Mouse (Mus musculus) embryonic stem cell, embryonic (primary cell): ENCODE measurements around the gene Mgll.

Experiments
- CTCF ChIA-PET, 4 experiments: fragments of 300-600 bp in 2 of 4; fragments of 350-600 bp in 2 of 4; sonication (Branson Sonifier 250); formaldehyde crosslinking; loops; one replicate each; lab custom pipeline; 2022; ENCODE audit warnings: inconsistent platforms in 2 of 4; lab: Charles Lee
- POLR2A ChIA-PET, 4 experiments: fragments of 300-600 bp in 2 of 4; fragments of 350-600 bp in 2 of 4; sonication (Branson Sonifier 250); formaldehyde crosslinking; loops; one replicate each; lab custom pipeline; 2022; ENCODE audit warnings: antibody characterized with exemption in 4 of 4, inconsistent platforms in 1 of 4; lab: Charles Lee

The Mgll gene

GRCm38 (mm10) chr6:88778047-88778688 lies 54.0 kb downstream of the Mgll start:
- CTCF ChIA-PET = no interaction called here
- POLR2A ChIA-PET = no interaction called here

DNA sequence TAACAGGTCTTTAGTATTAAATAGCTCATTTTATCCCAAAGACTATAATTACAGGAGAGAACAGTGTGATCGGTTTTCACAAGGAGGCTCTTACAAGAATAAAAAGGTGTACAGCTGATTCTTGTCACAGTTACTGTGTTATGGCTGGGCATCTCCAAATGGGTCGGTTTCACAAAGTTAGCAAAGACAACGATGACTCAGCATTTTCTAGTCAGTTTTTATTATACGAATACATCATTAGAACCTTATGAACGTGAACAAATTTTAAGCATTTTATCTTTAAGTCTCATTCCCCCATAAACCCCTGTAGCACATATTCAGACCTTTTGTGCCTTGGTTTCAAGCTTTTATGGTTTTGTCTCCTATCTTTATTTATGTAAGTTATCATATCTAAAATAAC lies 55.5 kb downstream of the Mgll start:
- POLR2A ChIA-PET = interaction anchor here in 1 of 4 experiments (1.3 kb wide), 1 partner anchor 60 kb away, joined by 3 read pairs; no protein-coding TSS in a partner anchor

GRCm38 (mm10) chr6:88781919-88782318 lies 57.7 kb downstream of the Mgll start:
- CTCF ChIA-PET = interaction anchor here in 1 of 4 experiments (1.3 to 1.5 kb wide), 3 partner anchors 30 to 658 kb away, joined by 4 read pairs; partner anchors contain the start of gene Abtb1
- POLR2A ChIA-PET = interaction anchor here in 3 of 4 experiments (0.5 to 1.6 kb wide), 7 partner anchors 20 to 117 kb away, joined by 3 to 6 read pairs (median 3); partner anchors contain the start of gene Abtb1 (in 1 of the 3)

More for the DNA sequence above, 55.5 kb downstream of the Mgll start:
- CTCF ChIA-PET = no interaction called here

DNA sequence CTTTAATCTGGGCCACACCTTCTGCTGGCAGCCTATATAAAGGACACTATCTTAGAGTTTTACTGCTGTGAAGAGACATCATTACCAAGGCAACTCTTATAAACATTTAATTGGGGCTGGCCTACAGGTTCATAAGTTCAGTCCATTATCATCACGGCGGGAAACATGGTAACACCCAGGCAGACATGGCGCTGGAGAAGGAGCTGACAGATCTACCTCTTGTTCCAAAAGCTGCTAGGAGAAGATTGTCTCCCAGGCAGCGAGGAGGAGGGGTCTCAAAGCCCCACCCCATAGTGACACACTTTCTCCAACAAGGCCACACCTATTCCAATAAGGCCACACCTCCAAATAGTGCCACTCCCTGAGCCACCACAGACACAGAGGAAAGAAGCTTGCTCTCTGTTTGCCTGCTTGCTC lies 58.8 kb downstream of the Mgll start:
- POLR2A ChIA-PET = interaction anchor here (0.7 to 1.6 kb wide), 7 partner anchors 9 to 94 kb away, joined by 3 to 5 read pairs (median 4); partner anchors contain the start of gene Abtb1 (in 1 of the 4)

GRCm38 (mm10) chr6:88784691-88785173 lies 60.5 kb downstream of the Mgll start:
- POLR2A ChIA-PET = interaction anchor here in 3 of 4 experiments (0.6 to 1.9 kb wide), 5 partner anchors 23 to 1875 kb away, joined by 3 to 9 read pairs (median 3); no protein-coding TSS in a partner anchor
- CTCF ChIA-PET = interaction anchor here in 3 of 4 experiments (0.6 to 2.4 kb wide), 7 partner anchors 19 to 1023 kb away, joined by 3 to 6 read pairs (median 3); partner anchors contain the start of gene Gata2 (in 1 of the 3)

More for the DNA sequence above, 58.8 kb downstream of the Mgll start:
- CTCF ChIA-PET = interaction anchor here in 2 of 4 experiments (0.6 to 1.5 kb wide), 5 partner anchors 49 to 659 kb away, joined by 4 read pairs; partner anchors contain the start of gene Abtb1 (in 2 of the 2)

- ChIA-PET CTCF (interaction anchor here in 3 of 4 experiments (0.6 to 2.4 kb wide), 6 partner anchors 19 to 1023 kb away, joined by 3 to 6 read pairs (median 4); partner anchors contain the start of gene Gata2 (in 1 of the 3)), POLR2A (interaction anchor here in 2 of 4 experiments (0.8 to 1.9 kb wide), 4 partner anchors 23 to 567 kb away, joined by 3 to 9 read pairs (median 3); no protein-coding TSS in a partner anchor)
These were observed 61.1 kb downstream of the Mgll start for GRCm38 (mm10) chr6:88785331-88785730.

- POLR2A ChIA-PET = interaction anchor here in 1 of 4 experiments (0.8 to 1.9 kb wide), 3 partner anchors 18 to 56 kb away, joined by 3 to 9 read pairs (median 5); partner anchors contain the start of gene Abtb1
- CTCF ChIA-PET = interaction anchor here in 3 of 4 experiments (0.6 to 2.4 kb wide), 4 partner anchors 27 to 70 kb away, joined by 4 to 6 read pairs (median 5); no protein-coding TSS in a partner anchor
These were observed 61.8 kb downstream of the Mgll start for GRCm38 (mm10) chr6:88785781-88786542.

DNA sequence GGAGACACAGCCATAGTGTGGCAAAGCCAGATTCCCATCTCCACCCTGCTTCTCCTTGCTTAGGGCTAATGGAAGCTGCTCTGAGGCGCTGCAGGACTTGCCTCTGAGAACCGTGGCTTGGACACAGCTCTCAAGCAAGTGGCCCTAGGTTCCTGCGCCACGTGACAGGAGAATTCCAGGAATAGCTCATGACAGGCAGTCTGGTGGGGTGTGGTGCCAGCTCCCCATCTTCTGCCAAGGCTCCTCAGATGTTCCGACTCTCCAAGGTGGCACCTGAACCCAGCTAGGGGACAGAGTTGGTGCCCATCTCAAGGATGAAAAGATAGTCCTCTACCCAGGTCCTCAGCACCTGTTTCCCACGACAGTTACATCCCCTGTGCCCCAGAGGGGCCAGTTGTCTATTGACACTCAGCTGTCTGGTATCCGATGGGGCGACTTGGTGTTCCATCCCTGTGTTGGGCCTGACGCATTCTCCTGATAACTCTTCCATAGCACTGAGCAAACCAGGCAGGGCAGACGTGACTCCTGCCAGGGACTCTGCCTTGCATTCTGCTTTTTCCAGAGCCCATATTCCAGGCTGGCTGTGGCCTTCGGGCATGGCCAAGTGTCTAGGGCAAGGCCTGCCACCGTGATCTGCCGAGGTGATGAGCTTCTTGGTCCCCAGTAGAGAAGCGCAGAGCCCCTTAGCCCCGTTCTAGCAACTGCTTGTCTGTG lies 62.7 kb downstream of the Mgll start:
- CTCF ChIA-PET = interaction anchor here in 3 of 4 experiments (0.5 to 1.3 kb wide), 6 partner anchors 26 to 152 kb away, joined by 3 to 11 read pairs (median 4); no protein-coding TSS in a partner anchor
- POLR2A ChIA-PET = interaction anchor here in 1 of 4 experiments (0.8 to 1.8 kb wide), 3 partner anchors 9 to 55 kb away, joined by 3 to 5 read pairs (median 3); partner anchors contain the start of gene Abtb1

DNA sequence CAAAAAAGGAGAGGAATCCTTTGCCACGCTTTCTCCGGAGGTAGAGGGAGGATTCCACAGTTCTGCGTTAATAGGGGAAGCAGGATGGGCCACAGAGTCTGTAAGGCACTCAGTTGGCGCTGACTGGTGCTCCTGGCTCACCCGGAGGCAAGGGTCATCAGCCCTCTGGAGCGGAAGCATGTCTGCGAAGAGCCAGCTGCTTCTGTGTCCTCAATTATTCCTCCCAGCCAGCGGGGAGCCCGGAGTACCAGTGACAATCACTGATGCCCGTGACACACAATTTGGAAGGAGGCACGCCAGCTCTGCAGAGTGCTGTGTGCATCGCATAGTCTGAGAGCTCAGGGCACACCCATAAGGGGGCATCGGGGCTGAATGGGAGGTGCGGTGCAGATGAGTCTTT lies 63.3 kb downstream of the Mgll start:
- ChIA-PET POLR2A (interaction anchor here in 1 of 4 experiments (1.0 to 1.8 kb wide), 2 partner anchors 9 to 19 kb away, joined by 3 to 5 read pairs; no protein-coding TSS in a partner anchor), CTCF (interaction anchor here in 2 of 4 experiments (0.6 kb wide), 2 partner anchors 55 to 153 kb away, joined by 3 to 11 read pairs; no protein-coding TSS in a partner anchor)

DNA sequence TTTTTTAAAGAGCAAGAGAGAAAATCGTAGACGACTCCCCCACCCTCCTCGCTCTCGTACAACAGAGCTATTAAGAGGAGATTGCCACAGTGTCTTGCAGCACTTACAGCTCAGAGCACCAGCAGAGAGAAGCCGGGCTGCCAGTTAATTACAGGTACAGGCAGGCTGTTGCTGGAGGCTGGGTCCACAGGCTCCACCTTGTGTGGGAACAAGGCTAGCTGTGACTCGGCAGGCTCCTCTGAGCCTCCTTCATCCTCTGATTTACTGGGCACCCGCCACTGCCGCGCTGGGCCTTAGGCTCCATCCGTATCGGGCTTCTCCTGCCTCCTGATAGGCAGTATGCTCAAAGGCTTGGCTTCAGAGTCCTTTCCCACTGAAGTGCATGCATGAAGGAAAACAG lies 64.0 kb downstream of the Mgll start:
- POLR2A ChIA-PET = no interaction called here
- CTCF ChIA-PET = no interaction called here

- ChIA-PET CTCF (interaction anchor here in 2 of 4 experiments (0.8 to 1.7 kb wide), 2 partner anchors 12 to 61 kb away, joined by 3 read pairs; no protein-coding TSS in a partner anchor), POLR2A (interaction anchor here in 2 of 4 experiments (0.6 to 1.0 kb wide), 2 partner anchors 8 to 14 kb away, joined by 4 to 8 read pairs; no protein-coding TSS in a partner anchor)
These were observed 67.1 kb downstream of the Mgll start for GRCm38 (mm10) chr6:88791299-88791698.

DNA sequence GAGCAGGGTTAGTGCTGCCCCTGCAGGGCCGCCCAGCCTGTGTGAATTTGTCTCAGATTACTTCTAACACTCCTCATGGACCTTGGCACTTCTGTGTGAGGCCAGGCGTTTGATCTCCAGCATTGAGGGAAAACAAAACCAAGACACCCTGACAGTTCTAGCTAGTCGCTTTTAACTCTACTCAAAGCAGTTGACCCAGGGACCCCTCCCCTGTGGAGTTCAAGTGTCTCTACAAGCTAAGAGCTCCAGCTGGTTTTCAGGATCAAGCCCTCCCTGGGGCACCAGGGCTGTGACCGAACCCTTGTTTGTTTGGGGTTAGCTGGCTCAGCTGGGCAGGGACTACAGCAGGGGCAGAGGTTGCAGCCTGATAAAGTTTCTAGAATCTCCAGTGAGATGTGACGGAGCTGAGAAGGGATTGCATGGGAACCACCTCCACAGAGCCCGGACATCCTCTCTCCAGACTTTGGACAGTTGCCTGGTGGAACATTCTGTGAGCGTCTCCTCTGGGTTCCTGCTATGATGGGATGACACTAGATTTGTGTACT lies 68.0 kb downstream of the Mgll start:
- ChIA-PET CTCF (interaction anchor here in 1 of 4 experiments (1.0 to 1.7 kb wide), 2 partner anchors 12 to 56 kb away, joined by 3 to 4 read pairs; no protein-coding TSS in a partner anchor), POLR2A (interaction anchor here in 1 of 4 experiments (0.5 to 1.0 kb wide), 2 partner anchors 9 to 495 kb away, joined by 3 to 4 read pairs; no protein-coding TSS in a partner anchor)

DNA sequence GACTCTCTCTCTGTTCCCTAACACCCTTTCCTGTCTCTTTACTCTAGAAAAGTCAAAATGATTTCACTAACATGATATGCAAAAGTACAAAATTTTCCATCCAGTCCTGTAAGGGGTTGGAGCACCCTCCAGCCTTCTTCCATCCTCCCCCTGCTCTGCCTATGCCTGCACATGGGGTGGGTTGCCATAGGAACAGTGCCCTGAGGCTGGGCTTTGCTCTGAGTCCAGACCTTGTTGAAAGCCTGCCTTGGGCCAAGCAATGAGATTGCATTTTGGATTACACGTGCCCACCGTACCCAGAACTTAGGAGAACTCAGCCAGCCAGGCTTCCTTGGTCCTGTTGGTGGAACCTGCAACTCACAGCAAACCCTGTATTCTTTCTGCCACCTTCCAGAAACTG lies 69.0 kb downstream of the Mgll start:
- CTCF ChIA-PET = interaction anchor here in 2 of 4 experiments (0.6 to 1.0 kb wide), 2 partner anchors 14 to 55 kb away, joined by 3 to 4 read pairs; no protein-coding TSS in a partner anchor
- POLR2A ChIA-PET = no interaction called here

DNA sequence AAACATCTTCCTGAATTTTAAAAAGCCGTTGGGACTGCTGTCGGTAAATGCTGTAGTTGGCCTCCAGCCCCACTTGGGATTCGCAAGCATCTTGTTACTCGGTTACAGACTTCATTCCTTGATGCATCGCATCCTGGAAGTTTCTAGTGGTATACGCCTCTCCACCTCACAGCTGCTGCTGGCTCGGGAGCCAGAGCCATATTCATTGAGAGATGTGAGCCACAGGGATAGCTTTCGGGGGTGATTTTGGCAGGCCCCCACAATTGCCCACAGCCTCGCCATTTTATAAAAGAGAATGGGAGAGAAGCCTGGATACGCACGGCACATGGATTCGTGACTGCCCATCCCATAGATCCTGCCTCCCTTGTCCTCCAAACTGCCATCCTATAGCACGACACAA lies 69.7 kb downstream of the Mgll start:
- POLR2A ChIA-PET = interaction anchor here in 1 of 4 experiments (1.4 kb wide), 1 partner anchor 20 kb away, joined by 5 read pairs; no protein-coding TSS in a partner anchor
- CTCF ChIA-PET = no interaction called here

GRCm38 (mm10) chr6:88794561-88794971 lies 70.4 kb downstream of the Mgll start:
- ChIA-PET POLR2A (interaction anchor here in 1 of 4 experiments (1.4 kb wide), 1 partner anchor 20 kb away, joined by 5 read pairs; no protein-coding TSS in a partner anchor), CTCF (interaction anchor here in 1 of 4 experiments (1.1 kb wide), 1 partner anchor 122 kb away, joined by 3 read pairs; no protein-coding TSS in a partner anchor)

- POLR2A ChIA-PET = interaction anchor here in 1 of 4 experiments (1.4 kb wide), 1 partner anchor 8 kb away, joined by 3 read pairs; no protein-coding TSS in a partner anchor
- CTCF ChIA-PET = no interaction called here
These were observed 76.0 kb downstream of the Mgll start for GRCm38 (mm10) chr6:88800191-88800590.
